Mouse (Mus musculus) neural tube, embryonic 11.5 days (tissue): Measurements from ENCODE around the gene Epha6. TPM values are rescaled to one million over a fixed set of nuclear protein-coding genes. Genes with fewer than 3 reads are reported as not detected.

Experiments
- ATAC-seq: fragments of 200-750 bp; cut with Nextera tagmentation; 2 replicates; pipeline ENCODE4 v1.8.0; 2017; ENCODE audit warnings: moderate number of reproducible peaks, mild to moderate bottlenecking, moderate TSS enrichment, moderate library complexity; ENCODE audit not compliant: insufficient read depth, low FRiP score, low TSS enrichment
- DNase-seq: peaks from one replicate; pipeline ENCODE4 v3.0.0-alpha.2; 2015; ENCODE audit warnings: low spot score
- H3K27ac ChIP-seq: fragments of 300-500 bp; sonication (generic); 2 replicates; pipeline ENCODE4 v1.5.1; 2014; ENCODE audit warnings: low read depth, mild to moderate bottlenecking, low read length
- H3K27me3 ChIP-seq: fragments of 300-500 bp; sonication (generic); 2 replicates; pipeline ENCODE4 v1.6.1; 2014; ENCODE audit warnings: mild to moderate bottlenecking, low read length, mixed read lengths; ENCODE audit not compliant: control insufficient read depth, insufficient read depth
- H3K36me3 ChIP-seq: fragments of 300-500 bp; sonication (generic); 2 replicates; pipeline ENCODE4 v1.6.1; 2014; ENCODE audit warnings: mild to moderate bottlenecking, low read length, moderate library complexity, mixed read lengths; ENCODE audit not compliant: control insufficient read depth, insufficient read depth
- H3K4me1 ChIP-seq: fragments of 300-500 bp; sonication (generic); 2 replicates; pipeline ENCODE4 v1.6.1; 2014; ENCODE audit warnings: low read length, mixed read lengths; ENCODE audit not compliant: control insufficient read depth, insufficient read depth
- H3K4me2 ChIP-seq: fragments of 300-500 bp; sonication (generic); 2 replicates; pipeline ENCODE4 v1.6.1; 2014; ENCODE audit warnings: low read depth, mild to moderate bottlenecking, moderate library complexity
- H3K4me3 ChIP-seq: fragments of 300-500 bp; sonication (generic); 2 replicates; pipeline ENCODE4 v1.5.1; 2014; ENCODE audit warnings: low read depth, low read length
- H3K9ac ChIP-seq: fragments of 300-500 bp; sonication (generic); 2 replicates; pipeline ENCODE4 v1.6.1; 2014; ENCODE audit warnings: mild to moderate bottlenecking, low read length
- H3K9me3 ChIP-seq: fragments of 300-500 bp; sonication (generic); 2 replicates; pipeline ENCODE4 v1.6.1; 2016; ENCODE audit warnings: low read length; ENCODE audit not compliant: control insufficient read depth
- WGBS: fragments of 180-500 bp; shearing (Covaris S2); extraction: QIAGEN DNeasy Blood & Tissue Kit; methylation state at CpG from one replicate; pipeline ENCODE4 v1.1.7; 2014; 5-methylcytosine and 5-hydroxymethylcytosine counted together
- polyA plus RNA-seq: library from polyadenylated mRNA; unstranded; fragments of >200 nt; fragmentation: Nextera tagmentation; extraction: Ambion mirVana; gene quantifications from 2 replicates; pipeline ENCODE4 v1.2.1, GENCODE M21; 2014

The Epha6 gene
- polyA plus RNA-seq, 1 experiment from 2014 or later, result 1.2 TPM

DNA sequence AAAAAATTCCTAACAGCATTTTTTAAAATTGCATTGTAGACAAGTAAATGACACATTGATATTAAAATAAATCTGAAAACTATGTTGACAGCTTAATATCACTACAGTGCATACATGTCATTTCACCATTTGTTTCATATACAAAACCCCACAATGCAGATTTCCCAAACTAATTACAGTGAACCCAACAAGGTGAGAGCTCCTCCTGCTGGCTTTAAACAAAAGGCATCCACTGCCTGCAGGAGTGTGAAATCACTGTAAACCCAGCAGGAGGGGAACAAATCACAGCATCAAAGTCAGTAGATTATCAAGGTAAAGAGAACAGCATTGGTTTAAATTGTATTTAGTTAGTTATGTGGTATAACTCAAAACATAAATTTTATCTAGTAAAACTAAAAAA, 67.1 kb downstream of the Epha6 start:
- peak; percentile 39; the same call in 1 of the 2 replicates for ATAC-seq
- no peaks in the 10 kb centered on the region for H3K27me3 ChIP-seq
- DNase-seq, result no peak

DNA sequence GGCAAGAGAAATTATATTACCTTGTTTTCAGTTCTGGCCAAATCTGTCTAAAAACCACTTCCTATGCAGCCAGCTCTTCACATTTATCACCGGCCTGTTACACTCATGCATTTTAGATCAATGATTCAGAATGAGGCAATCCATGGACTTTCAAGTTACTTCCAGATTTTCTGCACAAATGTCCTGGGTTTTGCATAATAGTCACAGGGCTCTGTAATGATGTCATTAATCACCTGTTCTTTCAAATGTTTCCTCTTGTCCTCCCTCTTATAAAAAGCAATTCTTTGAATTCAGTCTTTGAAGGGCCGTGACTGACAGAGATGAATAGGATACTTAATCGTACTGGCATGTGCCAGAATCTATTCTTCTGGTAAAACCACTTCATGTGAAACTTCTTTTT, 95.6 kb downstream of the Epha6 start:
- Histone ChIP-seq H3K27me3 (no peaks in the 10 kb centered on the region), H3K4me3 (no peak overlapping the region), H3K4me1 (no peaks in the 10 kb centered on the region), H3K9ac (no peak overlapping the region), H3K4me2 (no peak overlapping the region), H3K36me3 (no peaks in the 10 kb centered on the region), H3K27ac (no peak overlapping the region), H3K9me3 (no peaks in the 10 kb centered on the region)
- ATAC-seq (peak; percentile 68), DNase-seq (peak; percentile 19)
- 29% methylated on average over 3 of the region's 3 CpGs for WGBS

More for the DNA sequence above, 67.1 kb downstream of the Epha6 start:
- Histone ChIP-seq H3K4me2 (no peak overlapping the region), H3K9me3 (no peaks in the 10 kb centered on the region), H3K4me3 (no peak overlapping the region), H3K4me1 (no peaks in the 10 kb centered on the region), H3K36me3 (no peaks in the 10 kb centered on the region), H3K9ac (no peak overlapping the region), H3K27ac (no peak overlapping the region)

- ATAC-seq (no peak), DNase-seq (no peak)
- Histone ChIP-seq H3K27ac (no peak overlapping the region), H3K27me3 (no peaks in the 10 kb centered on the region), H3K4me3 (no peak overlapping the region), H3K4me1 (no peaks in the 10 kb centered on the region), H3K36me3 (no peaks in the 10 kb centered on the region), H3K9ac (no peak overlapping the region), H3K9me3 (no peaks in the 10 kb centered on the region), H3K4me2 (no peak overlapping the region)
- 91% methylated on average over 1 of the region's 1 CpGs for WGBS
These were observed 105.8 kb downstream of the Epha6 start for GRCm38 (mm10) chr16:60499567-60499966.

DNA sequence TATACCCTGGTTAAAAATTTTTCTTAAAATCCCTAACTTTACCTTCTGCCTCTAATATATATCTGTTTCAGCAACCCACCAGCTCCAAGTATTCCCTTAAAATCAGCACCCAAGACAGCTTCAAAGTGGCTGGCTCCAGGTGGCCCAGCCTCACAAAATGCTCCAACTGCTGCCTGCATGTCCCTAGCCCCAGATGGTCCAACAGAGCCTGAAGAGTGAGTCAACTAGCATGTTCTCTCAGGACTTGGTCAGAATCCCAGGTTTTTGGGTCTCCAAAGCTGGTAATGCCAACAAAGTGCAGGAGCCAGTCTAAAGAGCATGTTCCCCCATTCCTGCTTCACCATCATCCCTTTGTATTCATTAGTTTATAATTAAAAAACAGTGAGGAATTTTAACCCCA, 129.6 kb downstream of the Epha6 start:
- Histone ChIP-seq H3K27ac (no peak overlapping the region), H3K9me3 (no peaks in the 10 kb centered on the region), H3K27me3 (no peaks in the 10 kb centered on the region), H3K4me2 (no peak overlapping the region), H3K9ac (no peak overlapping the region), H3K4me3 (no peak overlapping the region), H3K36me3 (no peaks in the 10 kb centered on the region), H3K4me1 (no peaks in the 10 kb centered on the region)
- ATAC-seq (no peak), DNase-seq (no peak)

GRCm38 (mm10) chr16:60468200-60468785, 137.0 kb downstream of the Epha6 start:
- ATAC-seq, result no peak
- H3K27me3 ChIP-seq, result no peaks in the 10 kb centered on the region
- no peak for DNase-seq
- H3K9ac ChIP-seq, result no peak overlapping the region
- H3K4me1 ChIP-seq, result no peaks in the 10 kb centered on the region
- H3K4me3 ChIP-seq, result no peak overlapping the region
- no peaks in the 10 kb centered on the region for H3K36me3 ChIP-seq
- 64% methylated on average over 7 of the region's 7 CpGs for WGBS
- H3K9me3 ChIP-seq, result no peaks in the 10 kb centered on the region
- no peak overlapping the region for H3K27ac ChIP-seq
- H3K4me2 ChIP-seq, result no peak overlapping the region

- H3K4me2 ChIP-seq, result no peak overlapping the region
- no peak overlapping the region for H3K27ac ChIP-seq
- H3K4me1 ChIP-seq, result no peaks in the 10 kb centered on the region
- H3K4me3 ChIP-seq, result no peak overlapping the region
- H3K27me3 ChIP-seq, result no peaks in the 10 kb centered on the region
- no peaks in the 10 kb centered on the region for H3K9me3 ChIP-seq
- 92% methylated on average over 1 of the region's 1 CpGs for whole genome bisulfite sequencing
- DNase-seq (peak; percentile 19), ATAC-seq (no peak)
- no peaks in the 10 kb centered on the region for H3K36me3 ChIP-seq
- H3K9ac ChIP-seq, result no peak overlapping the region
These were observed 170.0 kb downstream of the Epha6 start for GRCm38 (mm10) chr16:60435283-60435682.

DNA sequence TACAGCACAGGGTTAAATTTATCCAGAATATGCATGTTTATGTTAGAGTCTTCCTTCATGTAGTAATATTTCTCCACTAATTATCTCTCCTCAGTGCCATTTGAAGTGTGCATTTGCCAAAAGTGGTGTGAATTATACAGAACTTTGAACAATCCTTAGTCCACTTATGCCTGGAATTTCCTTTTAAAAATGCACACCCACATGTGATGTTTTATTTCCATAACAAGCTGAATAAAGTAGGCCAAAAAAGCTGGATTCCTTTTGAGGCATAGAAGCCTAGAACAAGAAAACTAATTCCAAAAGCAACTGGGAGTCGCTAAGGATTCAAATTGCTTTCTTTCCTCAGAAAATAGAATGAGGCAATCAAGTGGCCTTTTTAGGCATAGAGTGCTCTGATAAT, 171.1 kb downstream of the Epha6 start:
- H3K4me1 ChIP-seq, result no peaks in the 10 kb centered on the region
- H3K27ac ChIP-seq, result no peak overlapping the region
- H3K4me2 ChIP-seq, result no peak overlapping the region
- no peaks in the 10 kb centered on the region for H3K27me3 ChIP-seq
- ATAC-seq, result no peak
- H3K9me3 ChIP-seq, result no peaks in the 10 kb centered on the region
- DNase-seq, result no peak
- 91% methylated on average over 1 of the region's 1 CpGs for WGBS
- no peak overlapping the region for H3K4me3 ChIP-seq
- H3K36me3 ChIP-seq, result no peaks in the 10 kb centered on the region
- no peak overlapping the region for H3K9ac ChIP-seq

- no peak overlapping the region for H3K4me2 ChIP-seq
- H3K9me3 ChIP-seq, result no peaks in the 10 kb centered on the region
- 74% methylated on average over 3 of the region's 3 CpGs for WGBS
- DNase-seq (no peak), ATAC-seq (no peak)
- no peak overlapping the region for H3K9ac ChIP-seq
- H3K27me3 ChIP-seq, result no peaks in the 10 kb centered on the region
- no peaks in the 10 kb centered on the region for H3K36me3 ChIP-seq
- no peak overlapping the region for H3K4me3 ChIP-seq
- no peaks in the 10 kb centered on the region for H3K4me1 ChIP-seq
- H3K27ac ChIP-seq, result no peak overlapping the region
These were observed 210.0 kb downstream of the Epha6 start for GRCm38 (mm10) chr16:60395306-60395705.

- ATAC-seq (0 out of 2 replicates have a peak, but pooled peaks have one; percentile 39), DNase-seq (no peak)
- Histone ChIP-seq H3K4me1 (no peaks in the 10 kb centered on the region), H3K9me3 (no peaks in the 10 kb centered on the region), H3K27ac (no peak overlapping the region), H3K36me3 (no peaks in the 10 kb centered on the region), H3K4me2 (no peak overlapping the region), H3K4me3 (no peak overlapping the region), H3K27me3 (no peaks in the 10 kb centered on the region), H3K9ac (no peak overlapping the region)
These were observed 212.4 kb downstream of the Epha6 start for GRCm38 (mm10) chr16:60392961-60393360.
